In genomic region chr19:26545671-26546070, GRCm38 (mm10) we compare ENCODE assay signal across 18 mouse cellular contexts. TPM values are rescaled to one million over a fixed set of nuclear protein-coding genes. Genes with fewer than 3 reads are reported as not detected.
DNase-seq lines count a peak whose midpoint lies in the region; ATAC-seq and TF ChIP-seq lines count a peak whose summit lies in the region.
"Had no signal": no experiment of that assay in that cellular context is flagged by ENCODE, and none has a peak within 500 bp of the region (broad histone marks: within the 10 kb centered on the region; RNA-seq: fewer than 3 reads in every experiment).

No protein-coding gene starts in this region.

- peak; percentile 7 for DNase-seq in kidney, postnatal 10 days
- peak; percentile 52 for DNase-seq in brain, embryonic 14.5 days (ENCODE audit: low read depth)
- DNase-seq in embryonic facial prominence, embryonic 11.5 days (ENCODE audit: low spot score), result peak; percentile 69
- DNase-seq in natural killer cell, adult 2 months (ENCODE audit: low spot score in 2 of 2), result no peak
- no peak for DNase-seq in midbrain, embryonic 11.5 days (ENCODE audit: low spot score, missing footprints)
- DNase-seq: cerebellum, adult 9-11 months; gastrocnemius, adult 2 months; heart, adult 2 months; kidney, adult 8-10 months; lung, postnatal 10 days; right cerebral cortex, postnatal 4 days had no signal

- 53% methylated on average over 3 of the region's 3 CpGs for WGBS in kidney, embryonic 14.5 days
- 30% methylated on average over 3 of the region's 3 CpGs for WGBS in embryonic facial prominence, embryonic 11.5 days
- WGBS in limb, embryonic 12.5 days, result 19% methylated on average over 3 of the region's 3 CpGs
- WGBS in midbrain, embryonic 11.5 days, result 72% methylated on average over 3 of the region's 3 CpGs

- no peaks in the 10 kb centered on the region for H3K4me1 ChIP-seq in kidney, embryonic 14.5 days (ENCODE audit: control insufficient read depth, insufficient read depth, low read length)
- H3K4me1 ChIP-seq in embryonic facial prominence, embryonic 11.5 days (ENCODE audit: control insufficient read depth, insufficient read depth, low read length), result peaks cover 3% of the 10 kb centered on the region
- peaks cover 51% of the 10 kb centered on the region for H3K4me1 ChIP-seq in limb, embryonic 12.5 days (replicated peaks)
- H3K4me1 ChIP-seq in midbrain, embryonic 11.5 days (ENCODE audit: control insufficient read depth, insufficient read depth, low read length), result no peaks in the 10 kb centered on the region; the same call in 1 of the 2 replicates
- H3K4me1 ChIP-seq: heart, embryonic 15.5 days had no signal

- TF ChIP-seq CTCF in brain, embryonic 14.5 days (IDR thresholded peaks at IDR 0.05; ENCODE audit: borderline replicate concordance, extremely low read depth, insufficient read depth, insufficient read length), result no peak

- no peaks in the 10 kb centered on the region for H3K36me3 ChIP-seq in kidney, embryonic 14.5 days (ENCODE audit: control insufficient read depth, insufficient read depth, low read length)
- H3K36me3 ChIP-seq in embryonic facial prominence, embryonic 11.5 days (replicated peaks; ENCODE audit: control insufficient read depth, insufficient read depth, low read depth, low read length), result no peaks in the 10 kb centered on the region
- H3K36me3 ChIP-seq in limb, embryonic 12.5 days, result no peaks in the 10 kb centered on the region
- no peaks in the 10 kb centered on the region for H3K36me3 ChIP-seq in midbrain, embryonic 11.5 days (ENCODE audit: control insufficient read depth, insufficient read depth, low read length)
- H3K36me3 ChIP-seq: heart, embryonic 15.5 days; hindbrain, embryonic 10.5 days; limb, embryonic 15.5 days; midbrain, embryonic 12.5 days had no signal

- peaks cover 4% of the 10 kb centered on the region; the same call in 1 of the 2 replicates for H3K9me3 ChIP-seq in kidney, embryonic 14.5 days (ENCODE audit: control insufficient read depth, low read length)
- H3K9me3 ChIP-seq in embryonic facial prominence, embryonic 11.5 days (replicated peaks; ENCODE audit: control insufficient read depth, low read length), result no peaks in the 10 kb centered on the region
- 0 out of 2 replicates have a peak, but pooled peaks cover 3% of the 10 kb centered on the region for H3K9me3 ChIP-seq in limb, embryonic 12.5 days
- H3K9me3 ChIP-seq in midbrain, embryonic 11.5 days (ENCODE audit: control insufficient read depth, low read length), result no peaks in the 10 kb centered on the region
- H3K9me3 ChIP-seq: heart, embryonic 15.5 days; limb, embryonic 15.5 days had no signal

- no peak overlapping the region for H3K27ac ChIP-seq in kidney, embryonic 14.5 days (ENCODE audit: low read depth, low read length)
- no peak overlapping the region for H3K27ac ChIP-seq in embryonic facial prominence, embryonic 11.5 days (replicated peaks; ENCODE audit: low read depth, low read length)
- H3K27ac ChIP-seq in limb, embryonic 12.5 days, result peak overlapping the region; percentile 62
- H3K27ac ChIP-seq in midbrain, embryonic 11.5 days (ENCODE audit: low read depth, low read length), result no peak overlapping the region
- H3K27ac ChIP-seq: gastrocnemius, adult 2 months; heart, adult 2 months; heart, embryonic 15.5 days; hindbrain, embryonic 10.5 days; limb, embryonic 15.5 days; midbrain, embryonic 12.5 days had no signal

- no peak for TF ChIP-seq POLR2A in brain, embryonic 14.5 days (IDR thresholded peaks at IDR 0.05; ENCODE audit: borderline replicate concordance, extremely low read depth, insufficient read depth, insufficient read length, poor library complexity, severe bottlenecking)

- H3K9ac ChIP-seq in kidney, embryonic 14.5 days (ENCODE audit: low read depth, low read length), result no peak overlapping the region
- H3K9ac ChIP-seq in embryonic facial prominence, embryonic 11.5 days (replicated peaks; ENCODE audit: low read length), result no peak overlapping the region
- H3K9ac ChIP-seq in limb, embryonic 12.5 days (replicated peaks), result no peak overlapping the region
- no peak overlapping the region for H3K9ac ChIP-seq in midbrain, embryonic 11.5 days (ENCODE audit: low read length)
- H3K9ac ChIP-seq: heart, embryonic 15.5 days; limb, embryonic 15.5 days; midbrain, embryonic 12.5 days had no signal

- H3K4me3 ChIP-seq in kidney, embryonic 14.5 days (ENCODE audit: low read length), result no peak overlapping the region
- H3K4me3 ChIP-seq in embryonic facial prominence, embryonic 11.5 days (ENCODE audit: low read depth, low read length), result no peak overlapping the region
- H3K4me3 ChIP-seq in limb, embryonic 12.5 days (replicated peaks), result no peak overlapping the region
- no peak overlapping the region for H3K4me3 ChIP-seq in midbrain, embryonic 11.5 days (ENCODE audit: low read depth, low read length)
- H3K4me3 ChIP-seq: gastrocnemius, adult 2 months; heart, adult 2 months; heart, embryonic 15.5 days; hindbrain, embryonic 10.5 days; limb, embryonic 15.5 days; midbrain, embryonic 12.5 days had no signal

- no peak overlapping the region for H3K4me2 ChIP-seq in kidney, embryonic 14.5 days (replicated peaks; ENCODE audit: low read depth, low read length)
- H3K4me2 ChIP-seq in embryonic facial prominence, embryonic 11.5 days (ENCODE audit: low read depth, low read length), result no peak overlapping the region
- H3K4me2 ChIP-seq in limb, embryonic 12.5 days, result no peak overlapping the region
- no peak overlapping the region for H3K4me2 ChIP-seq in midbrain, embryonic 11.5 days
- H3K4me2 ChIP-seq: heart, embryonic 15.5 days; limb, embryonic 15.5 days; midbrain, embryonic 12.5 days had no signal

- ATAC-seq in kidney, embryonic 14.5 days (ENCODE audit: low FRiP score, low TSS enrichment), result no peak
- 0 out of 2 replicates have a peak, but pooled peaks have one; percentile 48 for ATAC-seq in embryonic facial prominence, embryonic 11.5 days (replicated peaks; ENCODE audit: insufficient number of reproducible peaks, low FRiP score, low TSS enrichment, low read depth)
- no peak for ATAC-seq in limb, embryonic 12.5 days (ENCODE audit: insufficient number of reproducible peaks, insufficient read depth, low FRiP score, low TSS enrichment, low read depth)
- no peak for ATAC-seq in midbrain, embryonic 11.5 days (ENCODE audit: low FRiP score)
- ATAC-seq: inflammation-experienced regulatory T-cells, adult 6 months had no signal

- no peaks in the 10 kb centered on the region; the same call in 1 of the 2 replicates for H3K27me3 ChIP-seq in kidney, embryonic 14.5 days (ENCODE audit: control insufficient read depth, insufficient read depth, low read length)
- no peaks in the 10 kb centered on the region for H3K27me3 ChIP-seq in embryonic facial prominence, embryonic 11.5 days (ENCODE audit: control insufficient read depth, insufficient read depth, low read length)
- no peaks in the 10 kb centered on the region for H3K27me3 ChIP-seq in limb, embryonic 12.5 days
- no peaks in the 10 kb centered on the region for H3K27me3 ChIP-seq in midbrain, embryonic 11.5 days (ENCODE audit: control insufficient read depth, insufficient read depth, low read length)
- H3K27me3 ChIP-seq: heart, embryonic 15.5 days; limb, embryonic 15.5 days; midbrain, embryonic 12.5 days had no signal

RNA-seq across cellular contexts. Expression of gene Smarca2, which starts 59.2 kb away (rescaled TPM):
- polyA plus RNA-seq in kidney, embryonic 14.5 days (2014; fragmentation: Nextera tagmentation; extraction: Ambion mirVana), result 44.1 and 46.9 TPM in 2 replicates
- polyA plus RNA-seq in brain, embryonic 14.5 days (2012; rRNA removed), result 69.7 and 100 TPM in 2 replicates
- 46.2 and 53.4 TPM in 2 replicates for polyA plus RNA-seq in embryonic facial prominence, embryonic 11.5 days (2014; fragmentation: Nextera tagmentation; extraction: Ambion mirVana)
- 72.0 and 79.4 TPM in 2 replicates for polyA plus RNA-seq in limb, embryonic 12.5 days (2016; fragmentation: Nextera tagmentation; extraction: Ambion mirVana)
- 29.2 and 36.4 TPM in 2 replicates for polyA plus RNA-seq in midbrain, embryonic 11.5 days (2014; fragmentation: Nextera tagmentation; extraction: Ambion mirVana)

Comparison
In these comparisons a context has a peak if more than half of its experiments do, and no peak if none do; other contexts are left out.
1. DNase-seq: peak in kidney, postnatal 10 days (single experiment), brain, embryonic 14.5 days (single experiment) and embryonic facial prominence, embryonic 11.5 days (single experiment); none in natural killer cell, adult 2 months (0 of 2) and midbrain, embryonic 11.5 days (single experiment).